Mouse (Mus musculus) spleen, postnatal 10 days (tissue): Measurements from ENCODE around the gene Naa40.

ENCODE experiments used
- DNase-seq, 2 experiments: peaks; one replicate each; pipeline ENCODE4 v3.0.0; 2021 to 2022; ENCODE audit warnings: low spot score in 2 of 2

Naa40 gene

GRCm38 (mm10) chr19:7183419-7183818, 57.6 kb downstream of the Naa40 start:
- no peak for DNase-seq

GRCm38 (mm10) chr19:7182273-7182949, 58.6 kb downstream of the Naa40 start:
- peak in 1 of 2 experiments; percentile 52 for DNase-seq

GRCm38 (mm10) chr19:7181496-7181895, 59.5 kb downstream of the Naa40 start:
- no peak for DNase-seq

DNA sequence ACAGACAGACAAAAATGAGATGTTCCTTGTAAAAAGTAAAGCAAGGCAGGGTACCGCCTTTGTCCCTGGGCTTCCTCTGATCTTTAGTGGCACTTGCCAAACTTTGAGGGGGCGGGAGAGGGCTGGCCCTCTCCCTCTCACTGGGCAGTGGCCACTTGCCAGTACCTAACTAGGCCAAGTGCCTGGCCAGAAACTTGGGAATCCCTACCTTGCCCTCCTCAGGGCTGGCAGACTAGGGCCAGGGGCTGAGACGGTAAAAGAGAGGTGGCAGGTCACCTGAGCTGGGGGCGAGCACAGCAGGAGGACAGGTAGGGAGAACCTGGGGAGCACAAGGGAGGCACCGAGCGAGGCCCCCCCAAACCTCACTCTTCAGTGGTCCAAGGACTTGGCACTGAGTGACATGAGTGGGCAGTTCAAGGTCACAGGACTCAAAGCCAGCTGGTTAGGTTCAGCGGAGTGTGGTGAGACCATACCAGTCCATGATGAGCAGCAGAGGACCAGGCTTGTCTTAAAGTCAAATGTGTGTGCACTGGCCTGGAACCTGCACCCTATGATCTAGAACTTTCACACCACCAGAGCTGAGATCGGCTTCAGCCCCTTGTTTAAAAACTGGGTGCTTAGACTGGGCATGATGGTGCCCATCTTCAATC, 60.1 kb downstream of the Naa40 start:
- no peak for DNase-seq

DNA sequence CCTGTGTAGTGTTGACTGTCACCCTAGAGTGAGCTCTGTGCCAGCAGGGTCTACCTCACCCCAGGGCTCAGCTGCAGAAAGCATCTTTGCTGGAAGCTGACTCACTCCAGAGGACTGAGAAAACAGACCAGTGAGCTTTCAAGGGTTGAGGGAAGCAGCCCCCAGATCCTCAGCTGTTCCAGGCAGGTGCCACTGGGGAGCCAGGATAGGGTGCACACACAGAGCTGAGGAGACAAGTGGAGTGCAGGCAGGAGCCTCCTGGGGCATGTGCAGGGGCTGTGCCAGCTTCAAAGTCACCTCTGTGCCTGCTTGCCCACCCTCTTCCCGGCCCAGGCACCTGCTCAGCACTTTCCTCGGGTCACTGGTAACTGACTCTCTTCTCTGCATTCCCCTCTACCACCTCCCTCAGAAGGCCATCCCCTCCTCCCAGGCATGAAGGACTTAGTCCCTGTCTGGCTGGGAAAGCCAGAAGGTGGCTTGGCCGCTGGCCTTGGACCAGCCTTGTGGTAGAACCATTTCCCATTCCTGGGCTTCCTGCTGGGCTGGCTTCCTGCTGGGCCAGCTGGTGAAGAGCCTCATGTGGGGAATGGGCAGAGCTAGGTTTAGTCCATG, 62.0 kb downstream of the Naa40 start:
- no peak for DNase-seq

DNA sequence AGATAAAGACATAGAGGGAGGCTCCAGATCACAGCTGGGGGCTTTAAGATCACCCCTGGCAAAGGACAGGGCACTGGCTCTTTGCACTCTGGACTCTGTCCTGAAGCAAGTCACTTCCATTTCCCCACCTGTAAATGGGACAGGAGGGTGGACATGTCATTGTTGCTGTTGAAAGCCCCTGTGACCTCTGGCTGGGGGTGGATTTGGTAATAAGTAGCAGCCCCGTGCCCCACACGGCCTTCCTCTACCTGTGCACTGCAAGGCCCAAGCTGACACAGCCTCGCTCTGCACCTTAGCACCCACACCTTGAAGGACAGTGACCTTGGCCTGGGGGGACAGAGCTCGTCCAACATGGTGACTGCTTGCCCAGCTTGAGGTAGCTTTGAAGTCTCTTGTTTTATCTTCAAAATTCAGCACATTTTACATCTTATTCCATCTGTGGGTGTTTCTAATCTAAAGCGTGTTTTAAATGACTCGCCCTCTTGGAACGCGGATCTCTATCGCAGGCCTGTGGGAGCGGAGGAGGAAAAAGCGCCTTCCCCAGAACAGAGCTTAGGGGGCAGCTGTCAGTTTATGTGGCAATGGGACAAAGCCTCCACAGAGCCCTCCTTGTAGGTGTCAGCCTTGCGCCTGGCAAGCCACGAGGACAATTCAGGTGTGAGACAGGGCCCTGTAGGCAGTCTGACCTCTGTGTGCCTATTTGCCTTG, 63.0 kb downstream of the Naa40 start:
- no peak for DNase-seq

- DNase-seq: no peak
These were observed 64.8 kb downstream of the Naa40 start for GRCm38 (mm10) chr19:7176041-7176696.
